Mouse (Mus musculus) CH12.LX (cell line): ENCODE data around the gene Ttc7b. TPM values are rescaled to one million over a fixed set of nuclear protein-coding genes. Genes with fewer than 3 reads are reported as not detected.

Experiments used
- DNase-seq: peaks from one replicate; pipeline ENCODE4 v3.0.0-alpha.2; 2013; ENCODE audit errors: extremely low read depth
- H3K27ac ChIP-seq: 2 replicates; pipeline ENCODE4 v1.5.1; 2012; ENCODE audit warnings: low read depth, mild to moderate bottlenecking, control low read depth, moderate library complexity; ENCODE audit not compliant: insufficient read depth
- H3K27me3 ChIP-seq: replicated peaks from 2 replicates; pipeline ENCODE3; 2012; ENCODE audit warnings: inconsistent platforms
- H3K36me3 ChIP-seq, 2 experiments: replicated peaks in 1 of 2; 2 replicates each; pipeline versions ENCODE3 to v1.6.1; 2012; ENCODE audit warnings: inconsistent platforms in 1 of 2, low read length in 1 of 2, mild to moderate bottlenecking in 1 of 2, mixed read lengths in 1 of 2, moderate library complexity in 1 of 2; ENCODE audit not compliant: control insufficient read depth in 1 of 2, insufficient read depth in 1 of 2
- H3K4me1 ChIP-seq, 2 experiments: 2 replicates each; pipeline ENCODE4 v1.6.1; 2012; ENCODE audit warnings: inconsistent platforms in 1 of 2, moderate library complexity in 1 of 2; ENCODE audit not compliant: insufficient read depth in 2 of 2, control insufficient read depth in 1 of 2
- H3K4me2 ChIP-seq: 2 replicates; pipeline ENCODE4 v1.6.1; 2012; ENCODE audit warnings: low read depth, mild to moderate bottlenecking, control low read depth; ENCODE audit not compliant: poor library complexity, insufficient read depth, severe bottlenecking
- H3K4me3 ChIP-seq, 3 experiments: fragments of 150-350 bp in 1 of 3; sonication (generic) in 1 of 3; replicated peaks in 1 of 3; 2 replicates each; pipeline versions ENCODE3 to v1.5.1; 2011 to 2012; ENCODE audit warnings: low read depth in 2 of 3, low read length in 2 of 3, mild to moderate bottlenecking in 2 of 3, moderate library complexity in 2 of 3, control low read depth in 1 of 3, improper control_type of control experiment in 1 of 3, inconsistent platforms in 1 of 3, mixed read lengths in 1 of 3; ENCODE audit not compliant: poor library complexity in 1 of 3
- H3K79me2 ChIP-seq: replicated peaks from 2 replicates; pipeline ENCODE4 v1.6.1; 2012; ENCODE audit warnings: mild to moderate bottlenecking, moderate library complexity; ENCODE audit not compliant: control insufficient read depth, poor library complexity, insufficient read depth, severe bottlenecking; ENCODE audit errors: extremely low read depth
- H3K9ac ChIP-seq: 2 replicates; pipeline ENCODE4 v1.6.1; 2012; ENCODE audit warnings: low read depth, mild to moderate bottlenecking, control low read depth, moderate library complexity; ENCODE audit not compliant: insufficient read depth
- H3K9me3 ChIP-seq: replicated peaks from 2 replicates; pipeline ENCODE3; 2012; ENCODE audit warnings: low read length, inconsistent platforms, mixed read lengths
- BHLHE40 ChIP-seq: IDR thresholded peaks from 2 replicates; pipeline ENCODE4 v1.6.1; 2011; ENCODE audit warnings: mild to moderate bottlenecking, low read depth, low read length, improper control_type of control experiment
- CHD1 ChIP-seq: IDR thresholded peaks from 2 replicates; pipeline ENCODE4 v1.6.1; 2012; ENCODE audit warnings: low read depth, low read length, improper control_type of control experiment, inconsistent platforms
- CHD2 ChIP-seq: IDR thresholded peaks from 2 replicates; pipeline ENCODE4 v1.6.1; 2011; ENCODE audit warnings: low read length, improper control_type of control experiment
- CTCF ChIP-seq, 2 experiments: IDR thresholded peaks in 1 of 2; conservative IDR thresholded peaks in 1 of 2; 2 replicates each; pipeline ENCODE4 v1.5.1; 2011 to 2012; ENCODE audit warnings: low read depth in 2 of 2, low read length in 2 of 2, improper control_type of control experiment in 1 of 2, inconsistent platforms in 1 of 2, mild to moderate bottlenecking in 1 of 2, moderate library complexity in 1 of 2
- E2F4 ChIP-seq: IDR thresholded peaks from 2 replicates; pipeline ENCODE4 v1.6.1; 2011; ENCODE audit warnings: low read depth, low read length, improper control_type of control experiment; ENCODE audit not compliant: insufficient replicate concordance
- EP300 ChIP-seq: IDR thresholded peaks from 2 replicates; pipeline ENCODE4 v1.6.1; 2011; ENCODE audit warnings: low read length, improper control_type of control experiment
- HCFC1 ChIP-seq: IDR thresholded peaks from 2 replicates; pipeline ENCODE4 v1.6.1; 2012; ENCODE audit warnings: low read depth, mild to moderate bottlenecking, inconsistent platforms, low read length, improper control_type of control experiment
- JUND ChIP-seq: conservative IDR thresholded peaks from 2 replicates; pipeline ENCODE4 v1.6.1; 2011; ENCODE audit warnings: low read depth, low read length, improper control_type of control experiment
- KAT2A ChIP-seq: IDR thresholded peaks from 2 replicates; pipeline ENCODE4 v1.6.1; 2012; ENCODE audit warnings: low read length, improper control_type of control experiment, inconsistent platforms; ENCODE audit not compliant: insufficient replicate concordance
- MAFK ChIP-seq: IDR thresholded peaks from 2 replicates; pipeline ENCODE4 v1.6.1; 2011; ENCODE audit warnings: low read length, improper control_type of control experiment; ENCODE audit not compliant: insufficient replicate concordance
- MAX ChIP-seq: IDR thresholded peaks from 2 replicates; pipeline ENCODE4 v1.6.1; 2011; ENCODE audit warnings: low read length, improper control_type of control experiment
- MAZ ChIP-seq: IDR thresholded peaks from 2 replicates; pipeline ENCODE4 v1.6.1; 2012; ENCODE audit warnings: low read depth, mild to moderate bottlenecking, inconsistent platforms, low read length, improper control_type of control experiment, moderate library complexity
- MXI1 ChIP-seq: IDR thresholded peaks from 2 replicates; pipeline ENCODE4 v1.6.1; 2011; ENCODE audit warnings: mild to moderate bottlenecking, low read depth, low read length, improper control_type of control experiment
- NELFE ChIP-seq: IDR thresholded peaks from 2 replicates; pipeline ENCODE4 v1.6.1; 2011; ENCODE audit warnings: low read depth, low read length, improper control_type of control experiment
- NRF1 ChIP-seq: IDR thresholded peaks from 2 replicates; pipeline ENCODE4 v1.6.1; 2014; ENCODE audit warnings: low read depth, mild to moderate bottlenecking, inconsistent platforms, low read length, improper control_type of control experiment, moderate library complexity
- PAX5 ChIP-seq: IDR thresholded peaks from 2 replicates; pipeline ENCODE4 v1.6.1; 2012; ENCODE audit warnings: low read length, inconsistent platforms, mixed read lengths
- POLR2A ChIP-seq: IDR thresholded peaks from 2 replicates; pipeline ENCODE4 v1.6.1; 2011; ENCODE audit warnings: low read depth, mild to moderate bottlenecking, improper control_type of control experiment, low read length
- POLR2AphosphoS2 ChIP-seq: IDR thresholded peaks from 2 replicates; pipeline ENCODE4 v1.6.1; 2011; ENCODE audit warnings: low read depth, low read length, improper control_type of control experiment
- RCOR1 ChIP-seq: conservative IDR thresholded peaks from 2 replicates; pipeline ENCODE4 v1.6.1; 2012; ENCODE audit warnings: low read depth, mild to moderate bottlenecking, inconsistent platforms, low read length, improper control_type of control experiment
- TBP ChIP-seq: conservative IDR thresholded peaks from 2 replicates; pipeline ENCODE4 v1.6.1; 2011; ENCODE audit warnings: low read depth, low read length, improper control_type of control experiment
- UBTF ChIP-seq: IDR thresholded peaks from 2 replicates; pipeline ENCODE4 v1.6.1; 2012; ENCODE audit warnings: low read depth, mild to moderate bottlenecking, inconsistent platforms, low read length, improper control_type of control experiment, moderate library complexity
- USF1 ChIP-seq: IDR thresholded peaks from 2 replicates; pipeline ENCODE4 v1.6.1; 2014; ENCODE audit warnings: low read depth, mild to moderate bottlenecking, inconsistent platforms, low read length, improper control_type of control experiment
- ZKSCAN1 ChIP-seq: IDR thresholded peaks from 2 replicates; pipeline ENCODE4 v1.6.1; 2012; ENCODE audit warnings: low read depth, inconsistent platforms, low read length, improper control_type of control experiment, borderline replicate concordance
- ZNF384 ChIP-seq: IDR thresholded peaks from 2 replicates; pipeline ENCODE4 v1.6.1; 2012; ENCODE audit warnings: low read depth, low read length, improper control_type of control experiment, inconsistent platforms
- dilution Hi-C: fragments of 300-500 bp; cut with MboI; formaldehyde crosslinking; loops from 2 replicates; pipeline ENCODE4 v1.14.3; 2020; ENCODE audit warnings: low sequenced_read_pairs; ENCODE audit not compliant: extremely low pct_unique_long_range_greater_than_20kb, extremely low pct_ligation_motif_present
- in situ Hi-C: fragments of 300-500 bp; cut with MboI; formaldehyde crosslinking; loops from 3 replicates; pipeline ENCODE4 v1.14.3; 2019; ENCODE audit warnings: low sequenced_read_pairs, low pct_ligation_motif_present, low pct_unique_long_range_greater_than_20kb, mixed read lengths
- polyA plus RNA-seq: library from polyadenylated mRNA; unstranded; fragments of >175 nt; gene quantifications from 2 replicates; pipeline ENCODE4 v1.2.1, GENCODE M21; 2012; ENCODE audit warnings: low read depth; ENCODE audit not compliant: insufficient read length
- total RNA-seq, 2 experiments: library from RNA; depleted of rRNA; stranded (reverse); fragments of 300-350 nt in 1 of 2; fragments of >200 nt in 1 of 2; gene quantifications; 2 replicates each; pipeline ENCODE4 v1.2.3; 2012 to 2014

Ttc7b gene
- total and polyA plus RNA-seq, 3 experiments = 7.8 to 18.3 (median 12.7) TPM

- H3K36me3 ChIP-seq = peaks cover 6 to 33% of the 10 kb centered on the region in 2 experiments
- H3K27ac ChIP-seq = no peak overlapping the region
- DNase-seq = no peak
- H3K4me1 ChIP-seq = no peaks in the 10 kb centered on the region
- H3K4me2 ChIP-seq = no peak overlapping the region
- no peak overlapping the region for H3K4me3 ChIP-seq
- in situ Hi-C loops = no loop called here
- no peaks in the 10 kb centered on the region for H3K79me2 ChIP-seq
- no peak overlapping the region for H3K9ac ChIP-seq
- TF ChIP-seq PAX5 = no peak
- TF ChIP-seq ZKSCAN1 = no peak
- no peak for TF ChIP-seq USF1
- TF ChIP-seq CHD1 = no peak
- no peak for TF ChIP-seq CHD2
- no peak for TF ChIP-seq POLR2A
- TF ChIP-seq UBTF = no peak
- no peak for TF ChIP-seq ZNF384
- TF ChIP-seq CTCF (conservative IDR thresholded peaks at IDR 0.05 in 1 of 2, IDR thresholded peaks at IDR 0.05 in 1 of 2; ENCODE audit: low read depth in 2 of 2, low read length in 2 of 2) = no peak
- dilution Hi-C loops = no loop called here
- H3K9me3 ChIP-seq = no peaks in the 10 kb centered on the region
- no peaks in the 10 kb centered on the region for H3K27me3 ChIP-seq
Measured at GRCm38 (mm10) chr12:100414717-100415398, 105.8 kb downstream of the Ttc7b start.

GRCm38 (mm10) chr12:100408714-100409113 lies 111.9 kb downstream of the Ttc7b start:
- no peaks in the 10 kb centered on the region for H3K79me2 ChIP-seq
- H3K27me3 ChIP-seq = no peaks in the 10 kb centered on the region
- no peak overlapping the region for H3K27ac ChIP-seq
- no peak overlapping the region for H3K4me2 ChIP-seq
- dilution Hi-C loops = no loop called here
- no peak overlapping the region for H3K9ac ChIP-seq
- H3K4me1 ChIP-seq = no peaks in the 10 kb centered on the region
- in situ Hi-C loops = no loop called here
- peaks cover 3 to 32% of the 10 kb centered on the region in 2 experiments for H3K36me3 ChIP-seq
- no peak for TF ChIP-seq MAX
- H3K4me3 ChIP-seq = no peak overlapping the region
- no peaks in the 10 kb centered on the region for H3K9me3 ChIP-seq
- DNase-seq = no peak

GRCm38 (mm10) chr12:100408143-100408542 lies 112.5 kb downstream of the Ttc7b start:
- in situ Hi-C loops = no loop called here
- no peak overlapping the region for H3K9ac ChIP-seq
- TF ChIP-seq RCOR1 (no peak), POLR2AphosphoS2 (no peak), ZKSCAN1 (no peak), TBP (no peak), MXI1 (no peak), MAZ (no peak), HCFC1 (no peak), ZNF384 (no peak), NRF1 (no peak), BHLHE40 (no peak), UBTF (no peak), CHD1 (no peak), NELFE (no peak), MAFK (no peak), E2F4 (no peak), JUND (no peak), KAT2A (no peak), EP300 (no peak)
- TF ChIP-seq, all 38 proteins: peak for 0
- Histone ChIP-seq H3K9me3 (no peaks in the 10 kb centered on the region), H3K4me3 (no peak overlapping the region), H3K4me1 (no peaks in the 10 kb centered on the region), H3K36me3 (peaks cover 2 to 35% of the 10 kb centered on the region in 2 experiments), H3K27me3 (no peaks in the 10 kb centered on the region), H3K27ac (no peak overlapping the region), H3K4me2 (no peak overlapping the region), H3K79me2 (no peaks in the 10 kb centered on the region)
- dilution Hi-C loops = no loop called here
- no peak for DNase-seq
